Mouse (Mus musculus) heart, adult 2 months (tissue): ENCODE results near the gene Cfap43. TPM values are rescaled to one million over a fixed set of nuclear protein-coding genes. Genes with fewer than 3 reads are reported as not detected.

ENCODE experiments used
- DNase-seq, 2 experiments: peaks; one replicate each; pipeline ENCODE4 v3.0.0; 2021
- H3K27ac ChIP-seq: fragments of 200-600 bp; 2 replicates; pipeline ENCODE4 v1.8.1; 2022
- H3K27me3 ChIP-seq: fragments of 200-500 bp; 2 replicates; pipeline ENCODE4 v1.6.1; 2012; ENCODE audit warnings: mild to moderate bottlenecking, low read length, inconsistent platforms, mixed read lengths; ENCODE audit not compliant: control insufficient read depth, insufficient read depth
- H3K36me3 ChIP-seq: fragments of 200-500 bp; 2 replicates; pipeline ENCODE4 v1.6.1; 2012; ENCODE audit warnings: low read length, inconsistent platforms; ENCODE audit not compliant: control insufficient read depth, insufficient read depth
- H3K4me1 ChIP-seq: fragments of 200-500 bp; 2 replicates; pipeline ENCODE4 v1.6.1; 2011; ENCODE audit warnings: low read length; ENCODE audit not compliant: control insufficient read depth, insufficient read depth
- H3K4me3 ChIP-seq: fragments of 200-600 bp; 2 replicates; pipeline ENCODE4 v1.8.1; 2022
- H3K79me2 ChIP-seq: fragments of 200-500 bp; replicated peaks from 2 replicates; pipeline ENCODE4 v1.6.1; 2012; ENCODE audit warnings: mild to moderate bottlenecking, inconsistent platforms, low read length, moderate library complexity, mixed read lengths; ENCODE audit not compliant: control insufficient read depth, insufficient read depth
- H3K9ac ChIP-seq: fragments of 200-500 bp; 2 replicates; pipeline ENCODE4 v1.6.1; 2012; ENCODE audit warnings: low read depth, mild to moderate bottlenecking, control low read depth, inconsistent platforms, low read length, mixed read lengths
- CTCF ChIP-seq: fragments of 200-600 bp; IDR thresholded peaks from 2 replicates; pipeline ENCODE4 v1.8.1; 2022; ENCODE audit warnings: antibody characterized with exemption, mild to moderate bottlenecking, moderate library complexity
- EP300 ChIP-seq: fragments of 200-500 bp; IDR thresholded peaks from 2 replicates; pipeline ENCODE4 v1.6.1; 2011; ENCODE audit warnings: low read depth, low read length, control low read depth; ENCODE audit not compliant: insufficient read depth
- POLR2A ChIP-seq: fragments of 200-500 bp; IDR thresholded peaks from 2 replicates; pipeline ENCODE4 v1.6.1; 2011; ENCODE audit warnings: mild to moderate bottlenecking, low read depth, low read length, control low read depth; ENCODE audit not compliant: insufficient read depth
- WGBS: fragments of 180-500 bp; shearing (Covaris S2); methylation state at CpG from one replicate; pipeline ENCODE4 v1.1.7; 2018; 5-methylcytosine and 5-hydroxymethylcytosine counted together
- intact Hi-C: fragments of 180-260 bp; cut with DNase I; formaldehyde crosslinking; loops from one replicate; pipeline ENCODE4 v1.15.1; 2025
- polyA plus RNA-seq: library from polyadenylated mRNA; depleted of rRNA; stranded (reverse); fragments of >200 nt; gene quantifications from 2 replicates; pipeline ENCODE4 v1.2.3, GENCODE M21; 2012
- total RNA-seq, 2 experiments: library from RNA; stranded (reverse); gene quantifications; 2 replicates each; pipeline ENCODE4 v1.2.3; 2021

Cfap43 gene
- total and polyA plus RNA-seq, 3 experiments: 0.86 TPM; not detected in 2

DNA sequence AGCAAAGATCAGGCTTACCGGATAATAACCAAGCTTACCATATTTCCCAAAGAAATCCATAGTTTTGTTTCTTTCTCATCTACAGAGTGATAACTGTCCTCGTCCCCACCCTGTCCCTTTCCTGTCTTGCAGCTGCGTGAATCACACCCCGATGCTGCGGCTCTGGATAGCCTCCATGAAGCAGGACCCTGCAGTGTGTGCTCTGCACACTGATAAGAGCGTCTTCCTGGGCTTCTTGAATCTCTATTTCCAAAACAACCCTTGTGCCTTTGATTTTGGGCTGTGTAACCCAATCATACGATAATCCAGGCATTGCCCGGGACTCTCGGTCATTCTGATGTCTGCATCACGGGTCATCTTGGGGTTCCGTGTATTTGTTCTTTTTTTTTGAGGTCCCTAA lies 33.2 kb downstream of the Cfap43 start:
- H3K4me1 ChIP-seq: peaks cover 11% of the 10 kb centered on the region
- H3K27me3 ChIP-seq: no peaks in the 10 kb centered on the region
- H3K4me3 ChIP-seq: no peak overlapping the region
- H3K36me3 ChIP-seq: no peaks in the 10 kb centered on the region
- H3K27ac ChIP-seq: peak overlapping the region; percentile 63
- no peak for DNase-seq
- TF ChIP-seq EP300 (no peak), CTCF (no peak), POLR2A (no peak)
- H3K79me2 ChIP-seq: no peaks in the 10 kb centered on the region
- H3K9ac ChIP-seq: no peak overlapping the region
- intact Hi-C loops: no loop called here
- WGBS: 36% methylated on average over 11 of the region's 11 CpGs

DNA sequence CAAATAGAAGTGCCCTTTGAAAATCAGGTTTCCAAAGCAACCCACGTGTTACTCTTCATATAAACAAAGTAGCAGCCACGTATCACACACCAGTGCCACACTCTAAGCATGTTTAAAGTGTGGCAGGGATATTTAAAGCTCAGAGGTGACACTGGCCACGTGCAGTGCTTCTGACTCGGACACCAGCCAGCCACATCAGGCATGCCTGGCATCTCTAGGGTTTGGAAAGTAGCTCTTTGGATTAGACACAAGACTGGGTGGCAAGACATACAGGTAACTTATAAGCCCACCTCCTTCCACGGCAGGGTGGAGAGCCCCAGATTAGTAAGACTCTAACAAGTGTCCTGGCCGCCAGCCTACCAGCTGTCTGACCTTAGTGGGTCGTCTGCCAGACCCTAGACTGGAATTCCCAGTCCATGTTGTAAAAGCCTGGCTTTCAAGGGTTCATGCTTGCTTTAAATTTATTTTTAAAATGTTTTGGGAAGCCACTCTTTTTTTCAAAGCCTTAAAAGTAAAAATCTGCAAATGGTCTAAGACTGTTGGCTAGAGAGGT lies 33.8 kb downstream of the Cfap43 start:
- Histone ChIP-seq H3K79me2 (no peaks in the 10 kb centered on the region), H3K4me1 (peaks cover 11% of the 10 kb centered on the region), H3K27ac (peak overlapping the region; percentile 63), H3K9ac (no peak overlapping the region), H3K36me3 (no peaks in the 10 kb centered on the region), H3K27me3 (no peaks in the 10 kb centered on the region), H3K4me3 (no peak overlapping the region)
- TF ChIP-seq POLR2A (0 out of 2 replicates have a peak, but pooled peaks have one; percentile 20), CTCF (no peak), EP300 (peak; percentile 82; the same call in 1 of the 2 replicates)
- peak in 1 of 2 experiments; percentile 59 for DNase-seq
- WGBS: 49% methylated on average over 7 of the region's 7 CpGs
- intact Hi-C loops: no loop called here

GRCm38 (mm10) chr19:47884296-47885085 lies 34.6 kb downstream of the Cfap43 start:
- WGBS: 65% methylated on average over 13 of the region's 13 CpGs
- peak overlapping the region; percentile 38; the same call in 1 of the 2 replicates for H3K27ac ChIP-seq
- DNase-seq: no peak

GRCm38 (mm10) chr19:47882882-47883254 lies 36.2 kb downstream of the Cfap43 start:
- H3K4me3 ChIP-seq: no peak overlapping the region
- H3K9ac ChIP-seq: no peak overlapping the region
- no peaks in the 10 kb centered on the region for H3K36me3 ChIP-seq
- WGBS: 52% methylated on average over 9 of the region's 9 CpGs
- H3K27me3 ChIP-seq: no peaks in the 10 kb centered on the region
- intact Hi-C loops: loop anchor here (1.0 kb wide), 1 partner anchor 49 kb away; no protein-coding TSS in a partner anchor
- no peak overlapping the region for H3K27ac ChIP-seq
- DNase-seq: no peak
- peaks cover 9% of the 10 kb centered on the region for H3K4me1 ChIP-seq
- no peaks in the 10 kb centered on the region for H3K79me2 ChIP-seq
- TF ChIP-seq CTCF: no peak
- TF ChIP-seq POLR2A: no peak
- no peak for TF ChIP-seq EP300

More at GRCm38 (mm10) chr19:47884296-47885085, 34.6 kb downstream of the Cfap43 start:
- no peaks in the 10 kb centered on the region for H3K27me3 ChIP-seq
- intact Hi-C loops: no loop called here
- TF ChIP-seq POLR2A (no peak), EP300 (no peak), CTCF (no peak)
- no peaks in the 10 kb centered on the region for H3K79me2 ChIP-seq
- no peaks in the 10 kb centered on the region for H3K36me3 ChIP-seq
- no peak overlapping the region for H3K4me3 ChIP-seq
- peaks cover 9% of the 10 kb centered on the region for H3K4me1 ChIP-seq
- H3K9ac ChIP-seq: no peak overlapping the region

DNA sequence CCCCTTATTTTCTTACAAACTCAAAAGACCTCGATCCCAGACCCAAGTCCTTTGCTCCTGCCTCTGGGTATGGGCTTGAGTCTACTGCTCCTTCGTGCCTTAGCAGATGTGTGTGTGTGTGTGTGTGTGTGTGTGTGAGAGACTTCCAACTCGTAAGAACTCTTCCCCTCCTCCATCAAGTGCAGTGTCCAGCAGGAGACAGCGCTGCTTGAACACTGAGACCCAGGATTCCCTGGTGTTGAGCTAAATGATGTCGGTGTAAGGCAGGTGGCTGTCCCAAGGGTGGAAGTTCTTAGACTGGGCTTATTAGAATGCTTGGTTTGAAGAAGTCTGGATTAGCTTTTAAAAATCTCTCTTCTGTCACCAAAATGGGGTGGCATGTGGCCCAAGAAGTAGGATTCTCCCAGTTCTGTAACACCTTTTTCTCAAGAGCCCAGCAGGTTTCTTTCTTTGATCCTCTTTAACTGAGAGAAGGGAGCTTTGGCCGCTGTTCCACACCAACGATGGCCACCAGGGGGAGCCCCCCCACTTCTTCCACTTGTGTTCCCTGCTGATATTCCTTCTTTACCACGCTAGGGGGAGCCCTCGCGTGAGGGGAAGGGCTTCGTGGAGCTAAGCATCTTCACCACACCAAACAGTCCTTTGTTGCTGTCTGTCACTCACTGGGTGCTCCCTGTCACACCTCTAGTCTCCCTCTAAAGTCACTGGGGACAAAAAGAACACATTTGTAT lies 36.8 kb downstream of the Cfap43 start:
- Histone ChIP-seq H3K27ac (no peak overlapping the region), H3K4me3 (no peak overlapping the region), H3K9ac (no peak overlapping the region), H3K27me3 (no peaks in the 10 kb centered on the region), H3K4me1 (peaks cover 9% of the 10 kb centered on the region), H3K36me3 (no peaks in the 10 kb centered on the region), H3K79me2 (no peaks in the 10 kb centered on the region)
- intact Hi-C loops: loop anchor here (1.0 kb wide), 1 partner anchor 50 kb away; no protein-coding TSS in a partner anchor
- TF ChIP-seq EP300 (peak; percentile 96), POLR2A (no peak), CTCF (no peak)
- WGBS: 20% methylated on average over 11 of the region's 11 CpGs
- peak; percentile 74 to 88 for DNase-seq

- H3K36me3 ChIP-seq: no peaks in the 10 kb centered on the region
- TF ChIP-seq CTCF (no peak), POLR2A (no peak), EP300 (no peak)
- no peaks in the 10 kb centered on the region for H3K79me2 ChIP-seq
- H3K27ac ChIP-seq: no peak overlapping the region
- H3K4me3 ChIP-seq: no peak overlapping the region
- peaks cover 5% of the 10 kb centered on the region for H3K4me1 ChIP-seq
- intact Hi-C loops: no loop called here
- WGBS: 75% methylated on average over 7 of the region's 7 CpGs
- no peak overlapping the region for H3K9ac ChIP-seq
- no peak for DNase-seq
- no peaks in the 10 kb centered on the region for H3K27me3 ChIP-seq
Measured at GRCm38 (mm10) chr19:47881538-47881937, 37.5 kb downstream of the Cfap43 start.
